Mouse (Mus musculus) bone marrow macrophage, adult 2 months (primary cell): ENCODE data around the gene Proca1.

Experiments used
- CTCF ChIP-seq: IDR thresholded peaks from 2 replicates; pipeline ENCODE4 v1.5.1; 2012; ENCODE audit warnings: low read depth, mild to moderate bottlenecking, low read length, moderate library complexity
- POLR2A ChIP-seq: IDR thresholded peaks from 2 replicates; pipeline ENCODE4 v1.6.1; 2012; ENCODE audit warnings: mild to moderate bottlenecking, low read depth, low read length, borderline replicate concordance

GRCm38 (mm10) chr11:78202372-78202771 is 9.2 kb downstream of the Proca1 start:
- no peak for TF ChIP-seq POLR2A
- no peak for TF ChIP-seq CTCF
